Mouse (Mus musculus) megakaryocyte, embryonic 14.5 days (primary cell): ENCODE measurements at regions not wholly inside any gene's neighbourhood (a gene's known extent, or its start where the extent isn't known, plus 50 kb on each side); places are given as distances from the start of the nearest gene placed in this dataset.

ENCODE experiments used
- H3K27me3 ChIP-seq: replicated peaks from 2 replicates; pipeline ENCODE3; 2012; ENCODE audit warnings: inconsistent platforms
- H3K36me3 ChIP-seq: replicated peaks from 2 replicates; pipeline ENCODE3; 2012; ENCODE audit warnings: low read length, inconsistent platforms, mixed read lengths
- H3K4me1 ChIP-seq: 2 replicates; pipeline ENCODE4 v1.6.1; 2012; ENCODE audit warnings: inconsistent platforms
- H3K4me3 ChIP-seq: replicated peaks from 2 replicates; pipeline ENCODE3; 2012; ENCODE audit warnings: moderate library complexity, mild to moderate bottlenecking, inconsistent platforms
- H3K9me3 ChIP-seq: 2 replicates; pipeline ENCODE4 v1.6.1; 2012; ENCODE audit warnings: inconsistent platforms
- FLI1 ChIP-seq: IDR thresholded peaks from 2 replicates; pipeline ENCODE4 v1.6.1; 2012; ENCODE audit warnings: low read length, inconsistent platforms, mixed read lengths
- GATA1 ChIP-seq: IDR thresholded peaks from 3 replicates; pipeline ENCODE4 v1.6.1; 2012; ENCODE audit warnings: mixed read lengths, low read length, inconsistent platforms, borderline replicate concordance

DNA sequence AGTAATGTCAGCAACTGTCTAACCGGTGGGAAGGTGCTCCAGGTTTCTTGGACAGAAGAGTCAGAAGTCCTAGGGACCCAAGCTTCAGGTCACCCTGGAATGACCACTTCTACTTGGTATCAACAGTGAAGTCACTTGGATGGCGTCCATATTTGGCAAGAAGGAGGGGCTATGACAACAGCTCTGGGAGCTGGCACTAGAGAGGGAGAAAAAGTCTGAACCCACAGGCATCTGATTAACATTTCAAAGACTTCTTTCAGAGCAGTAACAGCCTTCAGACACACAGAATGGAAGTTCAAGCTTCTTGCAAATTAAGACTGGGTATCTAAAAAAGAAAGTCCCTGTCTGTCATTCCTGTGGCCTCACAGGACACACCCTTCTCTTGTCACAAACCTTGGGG lies 124.4 kb downstream of the Polr2m start:
- Histone ChIP-seq H3K4me1 (no peaks in the 10 kb centered on the region), H3K4me3 (no peak overlapping the region), H3K27me3 (peaks cover 22% of the 10 kb centered on the region), H3K9me3 (peaks cover 9% of the 10 kb centered on the region), H3K36me3 (no peaks in the 10 kb centered on the region)
- TF ChIP-seq FLI1: no peak
- no peak for TF ChIP-seq GATA1

DNA sequence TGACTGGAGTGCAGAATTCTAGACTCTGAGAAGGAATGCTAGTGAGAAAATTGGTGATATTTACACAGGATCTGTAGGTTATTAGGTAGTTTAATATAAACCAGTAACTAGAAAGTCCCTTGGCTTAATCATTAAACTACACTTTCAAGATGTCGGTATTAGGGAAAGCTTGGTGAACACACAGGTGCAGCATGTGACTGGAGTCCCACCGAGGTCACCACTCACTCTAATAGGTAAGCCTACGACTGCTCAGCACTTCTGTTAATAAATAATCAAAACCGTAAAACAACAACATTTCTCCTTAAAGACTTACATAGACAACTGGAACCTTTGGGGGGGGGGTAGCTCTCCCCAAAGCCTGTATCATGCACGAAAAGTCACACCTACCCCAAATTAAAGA lies 125.1 kb downstream of the Polr2m start:
- H3K36me3 ChIP-seq: no peaks in the 10 kb centered on the region

DNA sequence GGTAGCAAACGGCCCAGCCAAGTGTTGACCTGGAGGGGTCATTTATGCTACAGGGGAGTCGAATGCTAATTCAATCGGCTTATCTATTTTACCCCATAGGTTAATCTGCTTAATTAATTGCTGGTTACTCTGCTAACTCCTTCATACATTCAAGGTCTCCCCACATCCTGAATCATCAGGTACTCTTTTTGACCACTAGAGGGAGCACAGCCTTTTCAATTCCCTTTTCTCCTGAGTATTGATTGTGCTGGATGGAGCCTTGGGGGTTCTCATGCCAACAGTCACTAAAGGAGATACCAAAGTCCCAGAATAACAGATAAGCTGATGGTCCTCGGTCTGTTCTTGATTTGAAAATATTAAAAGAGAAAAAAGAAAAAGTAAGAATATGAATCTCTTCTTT lies 126.8 kb downstream of the Polr2m start:
- Histone ChIP-seq H3K9me3 (peaks cover 6% of the 10 kb centered on the region), H3K36me3 (no peaks in the 10 kb centered on the region), H3K4me1 (no peaks in the 10 kb centered on the region), H3K4me3 (no peak overlapping the region), H3K27me3 (peaks cover 22% of the 10 kb centered on the region)
- TF ChIP-seq FLI1 (no peak), GATA1 (no peak)

More for the DNA sequence above, 125.1 kb downstream of the Polr2m start:
- TF ChIP-seq FLI1: no peak
- TF ChIP-seq GATA1: no peak
- H3K4me1 ChIP-seq: no peaks in the 10 kb centered on the region
- H3K4me3 ChIP-seq: no peak overlapping the region
- H3K27me3 ChIP-seq: peaks cover 25% of the 10 kb centered on the region
- peaks cover 9% of the 10 kb centered on the region for H3K9me3 ChIP-seq

DNA sequence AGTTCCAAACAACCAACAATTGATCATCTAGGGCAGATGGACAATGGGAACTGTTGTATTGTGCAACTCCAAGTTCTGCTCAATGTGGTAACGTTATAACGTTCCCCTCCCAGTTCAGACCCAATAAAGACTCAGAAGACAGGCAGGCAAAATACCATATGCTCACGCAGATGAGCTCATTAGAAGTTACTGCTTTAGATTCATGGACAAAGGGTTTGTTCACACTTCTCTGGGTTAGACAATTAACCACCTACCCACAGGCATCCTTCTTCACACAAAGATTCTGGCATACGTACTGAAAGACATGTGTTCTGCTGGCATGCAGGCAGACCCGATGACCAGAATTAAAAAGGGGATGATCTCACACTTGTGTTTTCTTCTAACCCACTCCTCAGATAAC lies 130.0 kb downstream of the Polr2m start:
- Histone ChIP-seq H3K4me1 (no peaks in the 10 kb centered on the region), H3K9me3 (no peaks in the 10 kb centered on the region), H3K27me3 (peaks cover 24% of the 10 kb centered on the region), H3K36me3 (no peaks in the 10 kb centered on the region), H3K4me3 (no peak overlapping the region)
- TF ChIP-seq FLI1 (no peak), GATA1 (no peak)
